Comparison of ENCODE assay signal across 13 mouse cellular contexts in genomic region chr15:77449927-77450326, GRCm38 (mm10). TPM values are rescaled to one million over a fixed set of nuclear protein-coding genes. Genes with fewer than 3 reads are reported as not detected.
DNase-seq lines count a peak whose midpoint lies in the region; TF ChIP-seq lines count a peak whose summit lies in the region.
"Not testable (repeated sequence)": the region's sequence is repeated elsewhere in the genome, so short reads cannot be mapped to it uniquely, and the experiment has no call there.
"Had no signal": no experiment of that assay in that cellular context is flagged by ENCODE, and none has a peak within 500 bp of the region (broad histone marks: within the 10 kb centered on the region; RNA-seq: fewer than 3 reads in every experiment).

No protein-coding gene starts in this region.

- WGBS in kidney, adult 2 months = 50% methylated on average over 10 of the region's 10 CpGs
- WGBS in liver, adult 2 months = 44% methylated on average over 10 of the region's 10 CpGs

- not testable (repeated sequence) for H3K27ac ChIP-seq in MEL (ENCODE audit: control insufficient read depth, low read depth, low read length); kidney, adult 2 months (ENCODE audit: insufficient read depth, low read depth, low read length); liver, adult 2 months (replicated peaks; ENCODE audit: insufficient read depth, low read depth, low read length)

- peak; percentile 16 for DNase-seq in MEL (ENCODE audit: low read depth, low spot score)
- peak; percentile 49 to 61 for DNase-seq in adrenal gland, postnatal 36 days
- peak; percentile 3 for DNase-seq in gastrocnemius, adult 18-20 months (ENCODE audit: low spot score)
- DNase-seq in kidney, adult 2 months = peak; percentile 11
- DNase-seq in liver, adult 2 months (ENCODE audit: extremely low read depth, low read depth, low spot score) = peak; percentile 15
- DNase-seq in natural killer cell, adult 2 months (ENCODE audit: low spot score in 2 of 2) = peak; percentile 4 to 11
- DNase-seq in thymus, postnatal 0 days (ENCODE audit: low spot score) = peak; percentile 6

- not testable (repeated sequence) for TF ChIP-seq RAD21 in MEL (IDR thresholded peaks at IDR 0.05; ENCODE audit: low read depth, low read length)

- H3K9ac ChIP-seq in MEL (ENCODE audit: control insufficient read depth, low read depth, low read length, poor library complexity, severe bottlenecking); liver, adult 2 months (ENCODE audit: low read depth, low read length): not testable (repeated sequence)

- TF ChIP-seq POLR2A in MEL (IDR thresholded peaks at IDR 0.05; ENCODE audit: control insufficient read depth in 1 of 2, insufficient read depth in 1 of 2, low read depth in 1 of 2, low read length in 2 of 2, poor library complexity in 1 of 2); kidney, adult 2 months (IDR thresholded peaks at IDR 0.05; ENCODE audit: low read depth, low read length); liver, adult 2 months (IDR thresholded peaks at IDR 0.05; ENCODE audit: extremely low read depth, insufficient read depth, low read length): not testable (repeated sequence)

- not testable (repeated sequence) for H3K79me2 ChIP-seq in MEL (ENCODE audit: control insufficient read depth, insufficient read depth, low read length, poor library complexity); liver, adult 2 months (ENCODE audit: control insufficient read depth, insufficient read depth, low read length)

- H3K9me3 ChIP-seq in MEL (replicated peaks; ENCODE audit: insufficient read depth, low read length) = not testable (repeated sequence)

- not testable (repeated sequence) for TF ChIP-seq EP300 in MEL (IDR thresholded peaks at IDR 0.05; ENCODE audit: low read depth in 1 of 2, low read length in 2 of 2)

- not testable (repeated sequence) for H3K36me3 ChIP-seq in MEL (ENCODE audit: control insufficient read depth in 1 of 2, insufficient read depth in 2 of 2, low read length in 2 of 2); kidney, adult 2 months (ENCODE audit: control insufficient read depth, insufficient read depth, low read length); liver, adult 2 months (ENCODE audit: control insufficient read depth, insufficient read depth, low read length)

- H3K4me1 ChIP-seq in MEL (ENCODE audit: control insufficient read depth in 1 of 2, insufficient read depth in 2 of 2, low read length in 2 of 2); kidney, adult 2 months (ENCODE audit: control insufficient read depth, insufficient read depth, low read length); liver, adult 2 months (ENCODE audit: control insufficient read depth, insufficient read depth, low read length): not testable (repeated sequence)

- H3K27me3 ChIP-seq in MEL (ENCODE audit: control insufficient read depth in 1 of 2, insufficient read depth in 2 of 2, low read length in 2 of 2); kidney, adult 2 months (replicated peaks; ENCODE audit: control insufficient read depth, insufficient read depth, low read length); liver, adult 2 months (ENCODE audit: control insufficient read depth, insufficient read depth, low read length): not testable (repeated sequence)

- not testable (repeated sequence) for H3K4me3 ChIP-seq in MEL (ENCODE audit: control insufficient read depth in 1 of 2, insufficient read depth in 1 of 2, low read depth in 2 of 2, low read length in 2 of 2); kidney, adult 2 months (ENCODE audit: insufficient read depth, low read depth, low read length); liver, adult 2 months (ENCODE audit: insufficient read depth, low read depth, low read length)

- peak in 2 of 3 experiments; percentile 29 to 36; a peak in 4 of 6 replicates for TF ChIP-seq CTCF in MEL (IDR thresholded peaks at IDR 0.05 in 2 of 3, conservative IDR thresholded peaks at IDR 0.05 in 1 of 3; ENCODE audit: control insufficient read depth in 1 of 3, insufficient read depth in 1 of 3, low read depth in 2 of 3, low read length in 3 of 3, poor library complexity in 1 of 3, severe bottlenecking in 1 of 3)
- TF ChIP-seq CTCF in kidney, adult 2 months (conservative IDR thresholded peaks at IDR 0.05; ENCODE audit: insufficient read depth, insufficient read length, low read depth, low read length) = peak; percentile 45; the same call in 1 of the 2 replicates
- peak; percentile 41; the same call in 1 of the 2 replicates for TF ChIP-seq CTCF in liver, adult 2 months (IDR thresholded peaks at IDR 0.05; ENCODE audit: low read depth, low read length)

RNA-seq across cellular contexts. Expression of gene Apol7b, which starts 2.6 kb away (rescaled TPM):
- total RNA-seq in MEL (2012; rRNA removed) = not detected in 2 replicates
- not detected for polyA plus RNA-seq in MEL (2012; ENCODE audit: insufficient read depth in 1 of 2, insufficient read length in 2 of 2, low read depth in 1 of 2, low replicate concordance in 2 of 2, missing spikeins in 1 of 2)
- not detected for total RNA-seq in adrenal gland, postnatal 36 days (2021)
- total RNA-seq in gastrocnemius, adult 18-20 months (2021) = under 1 TPM in 1 of 2 experiments, not detected in 1; 0.16 TPM
- not detected in 2 replicates for polyA plus RNA-seq in kidney, adult 2 months (2012; rRNA removed)
- total RNA-seq in liver, adult 2 months (2014; rRNA removed) = not detected in 2 replicates
- not detected in 2 replicates for polyA plus RNA-seq in liver, adult 2 months (2012; rRNA removed)
- 0.27 and 0.46 TPM in 2 replicates for polyA plus RNA-seq in thymus, postnatal 0 days (2015; fragmentation: Nextera tagmentation; extraction: Ambion mirVana)
- polyA plus RNA-seq: hindbrain, embryonic 13.5 days; liver, embryonic 12.5 days; neural tube, embryonic 11.5 days had no signal

RNA-seq across cellular contexts. Expression of gene Apol10a, which starts 26.9 kb away (rescaled TPM):
- total RNA-seq in MEL (2012; rRNA removed) = not detected in 2 replicates
- not detected for polyA plus RNA-seq in MEL (2012; ENCODE audit: insufficient read depth in 1 of 2, insufficient read length in 2 of 2, low read depth in 1 of 2, low replicate concordance in 2 of 2, missing spikeins in 1 of 2)
- total RNA-seq in adrenal gland, postnatal 36 days (2021) = under 1 TPM in 1 of 2 experiments, not detected in 1; 0.10 TPM
- not detected for total RNA-seq in gastrocnemius, adult 18-20 months (2021)
- 0.08 TPM in 1 of 2 replicates, not detected in the other for polyA plus RNA-seq in kidney, adult 2 months (2012; rRNA removed)
- total RNA-seq in liver, adult 2 months (2014; rRNA removed) = not detected in 2 replicates
- 0.02 TPM in 1 of 2 replicates, not detected in the other for polyA plus RNA-seq in liver, adult 2 months (2012; rRNA removed)
- polyA plus RNA-seq in thymus, postnatal 0 days (2015; fragmentation: Nextera tagmentation; extraction: Ambion mirVana) = 0.05 TPM in 1 of 2 replicates, not detected in the other
- total RNA-seq: left cerebral cortex, adult 8-10 months; megakaryocyte-erythroid progenitor cell, adult 5-6 weeks had no signal
- polyA plus RNA-seq: hindbrain, embryonic 13.5 days; kidney, embryonic 15.5 days; neural tube, embryonic 11.5 days had no signal

RNA-seq across cellular contexts. Expression of gene Apol9a, which starts 39.0 kb away (rescaled TPM):
- total RNA-seq in MEL (2012; rRNA removed) = not detected in 2 replicates
- not detected for polyA plus RNA-seq in MEL (2012; ENCODE audit: insufficient read depth in 1 of 2, insufficient read length in 2 of 2, low read depth in 1 of 2, low replicate concordance in 2 of 2, missing spikeins in 1 of 2)
- total RNA-seq in adrenal gland, postnatal 36 days (2021) = 1 to 10 TPM; 1.7 to 2.0 TPM
- not detected for total RNA-seq in gastrocnemius, adult 18-20 months (2021)
- polyA plus RNA-seq in kidney, adult 2 months (2012; rRNA removed) = 1.5 and 1.7 TPM in 2 replicates
- total RNA-seq in liver, adult 2 months (2014; rRNA removed) = 59.3 and 69.5 TPM in 2 replicates
- polyA plus RNA-seq in liver, adult 2 months (2012; rRNA removed) = 44.3 and 80.3 TPM in 2 replicates
- 0.69 and 0.90 TPM in 2 replicates for polyA plus RNA-seq in thymus, postnatal 0 days (2015; fragmentation: Nextera tagmentation; extraction: Ambion mirVana)
- polyA plus RNA-seq: hindbrain, embryonic 13.5 days; liver, embryonic 12.5 days; neural tube, embryonic 11.5 days had no signal

RNA-seq across cellular contexts. Expression of gene Apol7a, which starts 51.0 kb away (rescaled TPM):
- not detected in 2 replicates for total RNA-seq in MEL (2012; rRNA removed)
- polyA plus RNA-seq in MEL (2012; ENCODE audit: insufficient read depth in 1 of 2, insufficient read length in 2 of 2, low read depth in 1 of 2, low replicate concordance in 2 of 2, missing spikeins in 1 of 2) = not detected
- not detected for total RNA-seq in adrenal gland, postnatal 36 days (2021)
- 1 to 10 TPM in 1 of 2 experiments, under 1 TPM in 1; 0.76 to 1.1 TPM for total RNA-seq in gastrocnemius, adult 18-20 months (2021)
- polyA plus RNA-seq in kidney, adult 2 months (2012; rRNA removed) = not detected in 2 replicates
- 104 and 121 TPM in 2 replicates for total RNA-seq in liver, adult 2 months (2014; rRNA removed)
- polyA plus RNA-seq in liver, adult 2 months (2012; rRNA removed) = 89.7 and 93.2 TPM in 2 replicates
- 0.15 TPM in 1 of 2 replicates, not detected in the other for polyA plus RNA-seq in thymus, postnatal 0 days (2015; fragmentation: Nextera tagmentation; extraction: Ambion mirVana)
- total RNA-seq: megakaryocyte-erythroid progenitor cell, adult 5-6 weeks had no signal
- polyA plus RNA-seq: hindbrain, embryonic 13.5 days; neural tube, embryonic 11.5 days had no signal

RNA-seq across cellular contexts. Expression of gene Apol11a, which starts 58.1 kb away (rescaled TPM):
- 0.12 TPM in 1 of 2 replicates, not detected in the other for total RNA-seq in MEL (2012; rRNA removed)
- polyA plus RNA-seq in MEL (2012; ENCODE audit: insufficient read depth in 1 of 2, insufficient read length in 2 of 2, low read depth in 1 of 2, low replicate concordance in 2 of 2, missing spikeins in 1 of 2) = not detected
- total RNA-seq in adrenal gland, postnatal 36 days (2021) = not detected
- not detected for total RNA-seq in gastrocnemius, adult 18-20 months (2021)
- not detected in 2 replicates for polyA plus RNA-seq in kidney, adult 2 months (2012; rRNA removed)
- total RNA-seq in liver, adult 2 months (2014; rRNA removed) = not detected in 2 replicates
- not detected in 2 replicates for polyA plus RNA-seq in liver, adult 2 months (2012; rRNA removed)
- polyA plus RNA-seq in thymus, postnatal 0 days (2015; fragmentation: Nextera tagmentation; extraction: Ambion mirVana) = 0.09 and 0.27 TPM in 2 replicates
- total RNA-seq: left cerebral cortex, adult 8-10 months; megakaryocyte-erythroid progenitor cell, adult 5-6 weeks had no signal
- polyA plus RNA-seq: hindbrain, embryonic 13.5 days; kidney, embryonic 15.5 days; neural tube, embryonic 11.5 days had no signal

Comparison
In these comparisons a context has a peak if more than half of its experiments do, and no peak if none do; other contexts are left out.
1. DNase-seq: peak in every context shown above with its lines; median percentile 55 in adrenal gland, postnatal 36 days; 16 in MEL; 15 in liver, adult 2 months; 11 in kidney, adult 2 months; 8 in natural killer cell, adult 2 months; 6 in thymus, postnatal 0 days; 3 in gastrocnemius, adult 18-20 months.
2. RNA of gene Apol9a, which starts 39.0 kb away (total RNA-seq): 59.3 to 69.5 TPM in liver, adult 2 months; 1.7 to 2.0 TPM in adrenal gland, postnatal 36 days, not detected in gastrocnemius, adult 18-20 months and not detected in MEL; every median in the first group is over 10 times any median in the second.
3. Peak in every context shown above with its lines, with median percentiles within 50 percentile points of each other: CTCF ChIP-seq.